Mouse (Mus musculus) limb, embryonic 10.5 days (tissue): ENCODE results near the gene Qsox1. TPM values are rescaled to one million over a fixed set of nuclear protein-coding genes. Genes with fewer than 3 reads are reported as not detected.

Experiments used
- DNase-seq: peaks from one replicate; pipeline ENCODE4 v3.0.0-alpha.2; 2017; ENCODE audit warnings: low spot score
- H3K27ac ChIP-seq: fragments of 300-500 bp; sonication (generic); 2 replicates; pipeline ENCODE4 v1.5.1; 2016; ENCODE audit warnings: mild to moderate bottlenecking
- H3K27me3 ChIP-seq: fragments of 300-500 bp; sonication (generic); 2 replicates; pipeline ENCODE4 v1.6.1; 2016; ENCODE audit warnings: low read depth, mild to moderate bottlenecking; ENCODE audit not compliant: poor library complexity, severe bottlenecking
- H3K36me3 ChIP-seq: fragments of 300-500 bp; sonication (generic); 2 replicates; pipeline ENCODE4 v1.6.1; 2016; ENCODE audit warnings: mild to moderate bottlenecking, moderate library complexity
- H3K4me1 ChIP-seq: fragments of 300-500 bp; sonication (generic); 2 replicates; pipeline ENCODE4 v1.6.1; 2016
- H3K4me3 ChIP-seq: fragments of 300-500 bp; sonication (generic); 2 replicates; pipeline ENCODE4 v1.5.1; 2016; ENCODE audit warnings: mild to moderate bottlenecking, moderate library complexity
- H3K9me3 ChIP-seq: fragments of 300-500 bp; sonication (generic); replicated peaks from 2 replicates; pipeline ENCODE4 v1.6.1; 2016; ENCODE audit warnings: mild to moderate bottlenecking
- WGBS: fragments of 180-500 bp; shearing (Covaris S2); methylation state at CpG from one replicate; pipeline ENCODE4 v1.1.7; 2016; 5-methylcytosine and 5-hydroxymethylcytosine counted together
- polyA plus RNA-seq: library from polyadenylated mRNA; unstranded; fragments of >200 nt; fragmentation: Nextera tagmentation; extraction: Ambion mirVana; gene quantifications from 2 replicates; pipeline ENCODE4 v1.2.1, GENCODE M21; 2016

The Qsox1 gene
- polyA plus RNA-seq, 1 experiment from 2014 or later: 17.2 TPM

- Histone ChIP-seq H3K4me3 (no peak overlapping the region), H3K4me1 (no peaks in the 10 kb centered on the region), H3K36me3 (no peaks in the 10 kb centered on the region), H3K27ac (no peak overlapping the region), H3K27me3 (no peaks in the 10 kb centered on the region), H3K9me3 (no peaks in the 10 kb centered on the region)
- no peak for DNase-seq
- WGBS: 95% methylated on average over 5 of the region's 5 CpGs
Measured at GRCm38 (mm10) chr1:155820646-155821045, 8.0 kb upstream of the Qsox1 start.

GRCm38 (mm10) chr1:155816167-155816566 is 3.5 kb upstream of the Qsox1 start:
- peaks cover 19% of the 10 kb centered on the region for H3K4me1 ChIP-seq
- no peaks in the 10 kb centered on the region for H3K36me3 ChIP-seq
- H3K27me3 ChIP-seq: no peaks in the 10 kb centered on the region
- DNase-seq: no peak
- 70% methylated on average over 2 of the region's 2 CpGs for WGBS
- no peaks in the 10 kb centered on the region for H3K9me3 ChIP-seq
- no peak overlapping the region for H3K27ac ChIP-seq
- H3K4me3 ChIP-seq: no peak overlapping the region

GRCm38 (mm10) chr1:155811995-155812580 is 601 bp downstream of the Qsox1 start:
- H3K36me3 ChIP-seq: 0 out of 2 replicates have a peak, but pooled peaks cover 4% of the 10 kb centered on the region
- no peaks in the 10 kb centered on the region for H3K27me3 ChIP-seq
- H3K4me3 ChIP-seq: peak overlapping the region; percentile 79
- H3K27ac ChIP-seq: peak overlapping the region; percentile 85
- DNase-seq: no peak
- H3K4me1 ChIP-seq: peaks cover 31% of the 10 kb centered on the region
- H3K9me3 ChIP-seq: no peaks in the 10 kb centered on the region
- 5% methylated on average over 22 of the region's 22 CpGs for WGBS

DNA sequence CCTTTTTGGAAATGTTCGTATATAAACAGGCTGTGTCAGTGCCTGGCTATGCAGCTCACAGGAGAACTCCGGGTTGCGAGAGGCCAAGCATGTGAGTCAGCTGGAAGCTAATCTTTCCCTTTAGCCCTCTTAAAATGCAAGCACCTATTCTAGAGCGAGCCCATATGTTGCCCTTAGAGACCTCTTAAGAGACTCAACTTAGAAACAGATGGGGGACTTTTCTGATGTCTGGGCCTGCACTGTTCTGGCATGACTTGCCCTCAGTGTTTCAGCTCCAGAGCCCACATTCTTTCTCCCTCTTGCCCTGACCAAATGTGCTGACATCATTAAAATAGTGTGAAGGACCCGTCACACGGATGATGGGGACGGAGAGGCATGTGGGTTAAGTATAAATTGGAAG is 2.1 kb downstream of the Qsox1 start:
- no peaks in the 10 kb centered on the region for H3K27me3 ChIP-seq
- no peak overlapping the region for H3K27ac ChIP-seq
- peaks cover 31% of the 10 kb centered on the region for H3K4me1 ChIP-seq
- no peak for DNase-seq
- no peaks in the 10 kb centered on the region for H3K9me3 ChIP-seq
- H3K4me3 ChIP-seq: no peak overlapping the region
- 61% methylated on average over 7 of the region's 7 CpGs for WGBS
- H3K36me3 ChIP-seq: 0 out of 2 replicates have a peak, but pooled peaks cover 4% of the 10 kb centered on the region

- Histone ChIP-seq H3K4me3 (no peak overlapping the region), H3K36me3 (0 out of 2 replicates have a peak, but pooled peaks cover 4% of the 10 kb centered on the region), H3K27me3 (no peaks in the 10 kb centered on the region), H3K9me3 (no peaks in the 10 kb centered on the region), H3K27ac (no peak overlapping the region), H3K4me1 (peaks cover 31% of the 10 kb centered on the region)
- no peak for DNase-seq
- 72% methylated on average over 10 of the region's 10 CpGs for WGBS
Measured at GRCm38 (mm10) chr1:155809706-155810442, 2.8 kb downstream of the Qsox1 start.

DNA sequence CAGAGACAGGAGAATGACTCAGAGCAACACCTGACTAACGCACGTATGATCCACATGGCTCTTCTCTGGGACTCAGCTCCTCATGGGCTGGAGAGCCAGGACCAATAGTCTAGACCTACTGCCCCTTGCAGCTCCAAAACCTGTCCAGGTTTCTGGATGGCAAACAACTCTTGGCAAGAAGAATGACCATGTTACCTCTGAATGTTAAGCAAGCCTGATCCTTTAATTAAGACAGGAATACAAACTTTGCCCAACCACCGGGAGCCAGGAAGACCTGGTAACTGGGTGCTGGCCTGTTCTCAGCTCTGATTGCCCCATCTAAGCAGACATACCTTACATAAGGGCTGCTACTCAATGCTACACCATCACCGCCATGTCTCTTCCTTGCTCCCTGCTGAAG is 4.4 kb downstream of the Qsox1 start:
- Histone ChIP-seq H3K9me3 (no peaks in the 10 kb centered on the region), H3K27me3 (no peaks in the 10 kb centered on the region), H3K4me3 (no peak overlapping the region), H3K4me1 (peaks cover 29% of the 10 kb centered on the region), H3K27ac (no peak overlapping the region), H3K36me3 (peaks cover 7% of the 10 kb centered on the region; the same call in 1 of the 2 replicates)
- no peak for DNase-seq
- WGBS: 95% methylated on average over 4 of the region's 4 CpGs

DNA sequence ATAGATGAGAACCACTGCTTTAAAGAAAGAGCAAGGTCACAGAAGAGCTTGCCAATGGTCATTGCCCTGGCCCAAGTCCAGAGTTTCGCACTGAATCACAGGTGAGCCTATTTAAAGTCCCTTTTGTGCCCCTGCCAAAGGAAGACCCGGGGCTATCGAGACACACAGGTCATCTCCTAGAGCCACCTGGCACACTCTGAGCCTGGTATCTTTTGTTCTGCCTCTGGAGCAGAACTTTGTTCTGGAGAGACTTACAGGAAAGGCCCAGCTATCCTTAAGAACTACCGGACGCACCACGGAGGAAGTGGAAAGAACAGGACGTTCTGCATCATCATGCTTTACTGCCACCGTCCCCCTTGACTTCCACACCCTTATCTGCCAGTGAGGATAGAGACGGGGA is 7.1 kb downstream of the Qsox1 start:
- no peaks in the 10 kb centered on the region for H3K27me3 ChIP-seq
- peaks cover 9% of the 10 kb centered on the region for H3K4me1 ChIP-seq
- H3K27ac ChIP-seq: no peak overlapping the region
- H3K4me3 ChIP-seq: no peak overlapping the region
- H3K9me3 ChIP-seq: no peaks in the 10 kb centered on the region
- peaks cover 19% of the 10 kb centered on the region for H3K36me3 ChIP-seq
- DNase-seq: no peak
- 94% methylated on average over 9 of the region's 9 CpGs for whole genome bisulfite sequencing

GRCm38 (mm10) chr1:155801014-155801991 is 11.4 kb downstream of the Qsox1 start:
- Histone ChIP-seq H3K36me3 (peaks cover 19% of the 10 kb centered on the region), H3K4me3 (no peak overlapping the region), H3K9me3 (no peaks in the 10 kb centered on the region), H3K4me1 (peaks cover 3% of the 10 kb centered on the region; the same call in 1 of the 2 replicates), H3K27me3 (no peaks in the 10 kb centered on the region), H3K27ac (no peak overlapping the region)
- DNase-seq: no peak
- WGBS: 84% methylated on average over 11 of the region's 11 CpGs

DNA sequence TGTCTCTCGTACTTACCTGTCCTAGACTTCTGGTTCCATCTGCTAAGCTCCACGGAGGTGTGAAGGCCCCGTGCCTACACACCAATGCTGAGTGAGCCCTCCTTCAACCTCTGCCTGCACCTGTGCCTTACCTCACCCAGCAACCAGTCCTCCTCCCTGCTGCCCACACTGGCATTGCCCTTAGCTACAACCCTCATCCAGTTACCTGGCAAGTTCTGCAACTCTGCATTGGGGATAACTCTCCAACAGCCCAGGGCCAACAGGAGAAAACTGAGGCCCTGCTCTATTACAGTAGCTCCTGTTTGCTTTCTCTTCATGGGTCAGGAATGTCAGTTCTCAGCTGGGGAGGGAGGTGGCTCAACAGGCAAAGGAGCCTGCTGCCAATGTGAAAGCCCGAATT is 14.7 kb downstream of the Qsox1 start:
- H3K9me3 ChIP-seq: no peaks in the 10 kb centered on the region
- no peaks in the 10 kb centered on the region for H3K27me3 ChIP-seq
- no peak for DNase-seq
- peaks cover 29% of the 10 kb centered on the region for H3K36me3 ChIP-seq
- H3K27ac ChIP-seq: no peak overlapping the region
- H3K4me3 ChIP-seq: no peak overlapping the region
- peaks cover 3% of the 10 kb centered on the region; the same call in 1 of the 2 replicates for H3K4me1 ChIP-seq
- WGBS: 96% methylated on average over 4 of the region's 4 CpGs

DNA sequence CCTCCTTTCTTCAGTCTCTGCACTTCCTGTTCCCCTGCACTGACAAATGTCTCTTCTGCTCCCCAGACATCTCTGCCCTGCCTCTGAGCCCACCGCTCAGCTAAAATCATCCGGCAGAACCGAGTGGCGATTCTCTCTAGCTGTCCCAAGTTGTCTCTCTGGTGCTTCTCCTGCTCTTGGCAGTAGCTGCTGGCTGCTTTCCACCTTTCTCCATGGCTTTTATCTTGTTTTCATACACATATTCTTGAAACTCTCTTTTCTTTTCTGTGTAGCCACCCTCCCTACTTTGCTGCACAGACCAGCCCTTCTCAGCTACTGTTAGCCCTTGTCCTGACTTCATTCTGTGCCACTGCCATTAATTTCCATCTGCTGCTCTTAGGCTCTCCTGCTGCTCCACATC is 15.3 kb downstream of the Qsox1 start:
- peaks cover 3% of the 10 kb centered on the region; the same call in 1 of the 2 replicates for H3K4me1 ChIP-seq
- 90% methylated on average over 4 of the region's 4 CpGs for WGBS
- no peak overlapping the region for H3K4me3 ChIP-seq
- no peaks in the 10 kb centered on the region for H3K27me3 ChIP-seq
- H3K9me3 ChIP-seq: no peaks in the 10 kb centered on the region
- no peak overlapping the region for H3K27ac ChIP-seq
- H3K36me3 ChIP-seq: peaks cover 25% of the 10 kb centered on the region
- DNase-seq: no peak

GRCm38 (mm10) chr1:155796757-155797405 is 15.8 kb downstream of the Qsox1 start:
- no peak for DNase-seq
- peaks cover 3% of the 10 kb centered on the region; the same call in 1 of the 2 replicates for H3K4me1 ChIP-seq
- WGBS: 84% methylated on average over 11 of the region's 11 CpGs
- no peaks in the 10 kb centered on the region for H3K9me3 ChIP-seq
- no peaks in the 10 kb centered on the region for H3K27me3 ChIP-seq
- no peak overlapping the region for H3K4me3 ChIP-seq
- H3K27ac ChIP-seq: no peak overlapping the region
- peaks cover 24% of the 10 kb centered on the region for H3K36me3 ChIP-seq

- Histone ChIP-seq H3K4me3 (no peak overlapping the region), H3K27ac (no peak overlapping the region), H3K9me3 (no peaks in the 10 kb centered on the region), H3K4me1 (peaks cover 6% of the 10 kb centered on the region; the same call in 1 of the 2 replicates), H3K36me3 (peaks cover 22% of the 10 kb centered on the region), H3K27me3 (no peaks in the 10 kb centered on the region)
- DNase-seq: no peak
- 94% methylated on average over 5 of the region's 5 CpGs for WGBS
Measured at GRCm38 (mm10) chr1:155795791-155796233, 16.9 kb downstream of the Qsox1 start.
